In the genomic region with DNA sequence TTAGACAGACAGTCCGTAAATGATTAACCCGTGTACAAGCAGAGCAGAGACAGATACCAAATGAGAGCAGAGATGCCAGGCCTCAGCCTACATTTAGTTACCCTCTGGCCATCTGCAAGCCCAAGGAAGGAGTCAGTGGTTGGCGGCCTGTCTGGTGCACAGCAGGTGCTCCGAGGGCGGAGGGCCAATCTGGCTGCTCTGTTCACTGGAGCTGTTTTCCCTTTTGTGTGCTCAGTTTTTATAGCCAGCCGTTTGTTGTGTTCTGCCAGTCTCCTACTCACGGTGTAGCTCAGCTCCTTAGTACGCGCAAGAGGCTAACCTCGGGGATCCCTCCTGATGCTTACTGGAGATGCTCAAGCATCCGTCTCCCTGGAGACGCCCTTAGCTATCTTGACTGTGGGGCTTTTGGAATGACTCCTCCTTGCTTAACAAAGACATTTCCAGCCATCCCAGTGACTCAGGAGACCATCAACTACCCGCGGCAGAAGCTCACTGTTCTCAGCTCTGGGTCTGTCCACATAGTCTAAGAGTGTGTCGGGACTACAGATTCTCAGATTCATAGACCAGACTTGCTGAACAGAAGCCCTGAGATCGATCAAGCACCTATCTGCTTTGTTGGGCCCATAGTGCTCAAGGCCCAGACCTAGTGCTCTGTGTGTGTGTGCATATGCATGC, we compare ENCODE assay signal across 9 mouse cellular contexts. TPM values are rescaled to one million over a fixed set of nuclear protein-coding genes. Genes with fewer than 3 reads are reported as not detected.
DNase-seq lines count a peak whose midpoint lies in the region; ATAC-seq lines count a peak whose summit lies in the region.
"Had no signal": no experiment of that assay in that cellular context is flagged by ENCODE, and none has a peak within 500 bp of the region (broad histone marks: within the 10 kb centered on the region; RNA-seq: fewer than 3 reads in every experiment).

No protein-coding gene starts in this region.

- no peak overlapping the region for H3K4me3 ChIP-seq in heart, embryonic 10.5 days
- H3K4me3 ChIP-seq in midbrain, embryonic 16.5 days (ENCODE audit: low read depth, low read length) = no peak overlapping the region

- no peak overlapping the region for H3K4me2 ChIP-seq in midbrain, embryonic 16.5 days (ENCODE audit: low read length)

- H3K4me1 ChIP-seq in heart, embryonic 10.5 days = peaks cover 63% of the 10 kb centered on the region
- peaks cover 25% of the 10 kb centered on the region for H3K4me1 ChIP-seq in midbrain, embryonic 16.5 days (ENCODE audit: control insufficient read depth, insufficient read depth, low read length)

- 80% methylated on average over 16 of the region's 16 CpGs for WGBS in heart, embryonic 10.5 days
- 35% methylated on average over 16 of the region's 16 CpGs for WGBS in midbrain, embryonic 16.5 days

- H3K27ac ChIP-seq in heart, embryonic 10.5 days = no peak overlapping the region
- 0 out of 2 replicates have a peak overlapping the region, but pooled peaks have one; percentile 9 for H3K27ac ChIP-seq in midbrain, embryonic 16.5 days (ENCODE audit: low read length)

- no peak for ATAC-seq in midbrain, embryonic 16.5 days

- H3K27me3 ChIP-seq in heart, embryonic 10.5 days (ENCODE audit: insufficient read depth, poor library complexity, severe bottlenecking) = no peaks in the 10 kb centered on the region
- H3K27me3 ChIP-seq in midbrain, embryonic 16.5 days (ENCODE audit: control insufficient read depth, insufficient read depth, low read depth, low read length) = no peaks in the 10 kb centered on the region

- no peaks in the 10 kb centered on the region for H3K9me3 ChIP-seq in heart, embryonic 10.5 days
- H3K9me3 ChIP-seq in midbrain, embryonic 16.5 days (replicated peaks; ENCODE audit: control insufficient read depth, low read length, poor library complexity, severe bottlenecking) = no peaks in the 10 kb centered on the region

- DNase-seq in heart, adult 11 months = peak; percentile 81
- DNase-seq in heart, embryonic 10.5 days (ENCODE audit: low spot score) = no peak
- DNase-seq in cerebellum, adult 9-10 months = peak; percentile 96
- DNase-seq in kidney, adult 9 months = peak; percentile 59
- DNase-seq in testis, postnatal 14 days (ENCODE audit: low spot score) = no peak
- no peak for DNase-seq in thymus, postnatal 10 days (ENCODE audit: low spot score in 2 of 2)
- no peak for DNase-seq in c-Kit-positive CD71-positive TER-119-positive erythroid progenitor cells, embryonic 14.5 days (ENCODE audit: low spot score)

- no peaks in the 10 kb centered on the region for H3K36me3 ChIP-seq in heart, embryonic 10.5 days
- no peaks in the 10 kb centered on the region for H3K36me3 ChIP-seq in midbrain, embryonic 16.5 days (ENCODE audit: control insufficient read depth, insufficient read depth, low read length)

- H3K9ac ChIP-seq in midbrain, embryonic 16.5 days (ENCODE audit: low read depth, low read length) = no peak overlapping the region

RNA-seq across cellular contexts. Expression of a gene that starts 40.2 kb away (rescaled TPM):
- polyA plus RNA-seq in heart, embryonic 10.5 days (2016; fragmentation: Nextera tagmentation; extraction: Ambion mirVana) = 0.38 and 0.44 TPM in 2 replicates
- 0.44 and 0.63 TPM in 2 replicates for polyA plus RNA-seq in midbrain, embryonic 16.5 days (2015; fragmentation: Nextera tagmentation; extraction: Ambion mirVana)
- polyA plus RNA-seq: cortical plate, adult 2 months had no signal

Comparison
In these comparisons a context has a peak if more than half of its experiments do, and no peak if none do; other contexts are left out.
1. DNase-seq: peak in heart, adult 11 months (single experiment), cerebellum, adult 9-10 months (single experiment) and kidney, adult 9 months (single experiment); none in heart, embryonic 10.5 days (single experiment), testis, postnatal 14 days (single experiment), thymus, postnatal 10 days (0 of 2) and c-Kit-positive CD71-positive TER-119-positive erythroid progenitor cells, embryonic 14.5 days (single experiment).